Mouse (Mus musculus): ENCODE measurements around the gene Il20rb. TPM values are rescaled to one million over a fixed set of nuclear protein-coding genes. Genes with fewer than 3 reads are reported as not detected.

The Il20rb gene
- polyA plus RNA-seq, 1 experiment from 2014 or later, result 0.79 TPM

DNA sequence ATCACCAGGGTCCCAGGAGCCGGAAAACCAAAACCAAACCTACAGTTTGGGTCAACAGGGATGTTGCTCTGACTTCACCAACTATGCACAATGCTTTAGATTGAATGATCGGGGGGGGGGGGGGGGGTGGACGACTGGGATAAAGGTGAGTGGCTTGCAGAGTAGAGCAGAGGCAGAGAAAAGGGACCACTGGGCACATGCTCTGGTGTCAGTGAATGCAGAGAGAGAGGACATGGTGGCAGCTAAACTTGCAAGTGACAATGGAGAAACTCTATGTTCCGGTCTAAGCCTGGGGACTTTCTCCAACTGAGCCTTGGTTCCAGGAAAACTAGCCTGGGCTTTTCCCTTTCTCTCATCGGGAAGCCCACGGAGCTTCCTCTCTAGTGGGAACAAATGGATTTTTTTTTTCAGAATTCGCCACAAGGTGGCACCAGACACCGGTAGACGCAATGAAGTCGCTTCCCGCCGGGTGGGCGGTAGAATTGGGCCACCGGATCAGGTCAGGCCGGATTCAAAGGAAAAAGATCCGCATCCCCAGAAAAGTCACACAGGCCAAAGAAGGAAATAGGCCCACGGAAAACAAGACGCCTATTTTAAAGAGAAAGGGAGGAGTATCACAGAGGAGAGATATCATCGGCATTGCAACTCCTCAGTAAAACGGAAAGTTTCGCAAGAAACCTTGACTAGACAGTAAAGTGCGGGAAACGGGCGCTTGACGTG lies 32.5 kb downstream of the Il20rb start:
- WGBS, result 9% methylated on average over 25 of the region's 25 CpGs
- peak overlapping the region; percentile 62 for H3K9ac ChIP-seq
- no peaks in the 10 kb centered on the region for H3K9me3 ChIP-seq
- 0 out of 2 replicates have a peak, but pooled peaks cover 7% of the 10 kb centered on the region for H3K27me3 ChIP-seq
- no peak overlapping the region for H3K27ac ChIP-seq
- H3K4me3 ChIP-seq, result peak overlapping the region; percentile 43
- ATAC-seq (ENCODE audit: low FRiP score, low read depth), result peak; percentile 29; the same call in 1 of the 2 replicates
- H3K4me2 ChIP-seq (replicated peaks), result peak overlapping the region; percentile 70
- peaks cover 4% of the 10 kb centered on the region for H3K36me3 ChIP-seq
- no peaks in the 10 kb centered on the region for H3K4me1 ChIP-seq

DNA sequence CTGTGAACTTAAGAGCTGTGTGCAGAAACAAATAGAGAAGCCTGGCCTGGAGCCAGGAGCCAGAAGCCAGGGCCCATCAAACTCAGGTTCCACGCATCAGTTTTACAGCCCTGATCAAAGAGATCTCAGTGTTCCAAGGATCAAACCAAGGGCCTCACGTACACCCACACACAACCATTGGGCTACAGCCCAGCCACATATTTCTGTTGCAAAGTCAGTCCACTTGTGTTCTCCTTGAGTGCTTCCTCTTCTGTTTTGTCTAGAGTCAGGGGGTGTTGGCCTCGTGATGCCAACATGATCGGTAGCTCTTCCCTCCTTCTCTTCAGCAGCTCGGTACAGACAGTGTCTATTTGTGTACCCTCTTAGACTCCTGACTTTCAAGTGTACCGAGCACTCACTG lies 34.2 kb downstream of the Il20rb start:
- H3K27ac ChIP-seq, result no peak overlapping the region
- WGBS, result 49% methylated on average over 6 of the region's 6 CpGs
- H3K9ac ChIP-seq, result no peak overlapping the region
- no peak overlapping the region for H3K4me3 ChIP-seq
- H3K4me2 ChIP-seq (replicated peaks), result no peak overlapping the region
- no peaks in the 10 kb centered on the region for H3K36me3 ChIP-seq
- ATAC-seq (ENCODE audit: low FRiP score, low read depth), result no peak
- H3K9me3 ChIP-seq, result no peaks in the 10 kb centered on the region
- H3K4me1 ChIP-seq, result no peaks in the 10 kb centered on the region
- H3K27me3 ChIP-seq, result peaks cover 16% of the 10 kb centered on the region

DNA sequence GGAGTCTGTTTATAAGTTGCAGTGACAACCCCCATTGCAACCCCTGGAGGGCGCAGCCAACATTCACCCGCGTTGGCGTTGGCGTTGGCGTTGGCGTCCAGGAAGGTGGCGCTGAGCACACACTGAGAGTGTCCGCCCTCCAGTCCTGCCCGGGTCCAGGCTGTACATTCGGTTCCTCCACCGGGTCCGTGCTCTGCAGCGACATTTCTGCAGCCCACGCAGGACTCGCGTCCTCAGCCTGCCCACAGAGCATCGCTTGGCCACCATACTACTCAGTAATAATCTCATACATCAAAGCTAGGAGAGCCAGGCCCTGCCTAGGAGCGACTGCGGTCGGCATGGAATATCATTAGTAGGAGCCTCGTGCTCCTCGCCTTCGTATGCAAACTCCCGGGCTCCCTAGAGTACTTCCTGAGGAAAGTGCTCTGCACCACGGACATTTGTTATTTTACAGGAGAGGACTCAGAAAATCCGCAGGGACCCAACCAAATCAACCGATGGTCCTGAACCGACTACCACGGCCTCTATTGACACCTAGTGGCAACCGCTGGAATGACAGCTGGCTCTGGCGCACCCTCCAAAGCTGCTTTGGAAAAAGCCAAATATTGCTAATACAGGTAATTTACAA lies 40.4 kb downstream of the Il20rb start:
- peak; percentile 74; the same call in 1 of the 2 replicates for ATAC-seq (ENCODE audit: low FRiP score, low read depth)
- Histone ChIP-seq H3K27ac (no peak overlapping the region), H3K9me3 (no peaks in the 10 kb centered on the region), H3K27me3 (peaks cover 9% of the 10 kb centered on the region), H3K36me3 (no peaks in the 10 kb centered on the region), H3K9ac (peak overlapping the region; percentile 58), H3K4me3 (peak overlapping the region; percentile 53), H3K4me1 (peaks cover 4% of the 10 kb centered on the region; the same call in 1 of the 2 replicates), H3K4me2 (replicated peaks) (peak overlapping the region; percentile 78)
- WGBS, result under 1% methylated on average over 32 of the region's 32 CpGs

DNA sequence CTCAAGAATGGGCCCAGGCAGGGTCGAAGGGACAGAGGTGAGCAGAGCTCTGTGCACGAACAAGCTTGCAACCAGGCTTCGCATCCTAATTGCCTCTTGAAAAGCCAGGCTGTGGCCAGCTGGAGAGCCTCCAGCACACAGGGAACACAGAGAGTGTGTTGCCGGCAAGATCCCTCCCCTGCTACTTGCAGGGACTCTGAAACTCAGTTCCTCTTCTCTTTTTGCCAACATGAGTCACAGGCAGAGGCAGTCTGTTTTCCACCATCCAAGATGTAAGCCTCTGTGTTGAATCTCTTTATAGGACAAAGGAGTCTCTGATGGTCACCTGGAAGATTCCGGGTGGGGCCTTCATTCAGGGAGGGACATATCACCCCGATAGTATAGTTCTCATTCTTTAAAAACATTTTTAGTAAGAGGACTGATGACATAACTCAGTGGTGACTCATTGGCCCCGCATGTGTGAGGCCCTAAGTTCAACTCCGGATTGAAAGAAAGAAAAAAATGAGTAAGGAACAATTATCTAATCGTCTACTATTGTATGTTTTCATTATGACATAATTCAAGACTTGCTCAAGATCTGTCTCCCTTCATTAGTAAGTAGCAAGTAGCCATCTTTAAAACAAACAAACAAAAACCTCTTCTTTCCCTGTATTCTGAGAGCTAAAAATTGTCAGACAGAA lies 46.3 kb downstream of the Il20rb start:
- Histone ChIP-seq H3K27ac (no peak overlapping the region), H3K4me2 (replicated peaks) (no peak overlapping the region), H3K9ac (no peak overlapping the region), H3K4me3 (no peak overlapping the region), H3K4me1 (0 out of 2 replicates have a peak, but pooled peaks cover 16% of the 10 kb centered on the region), H3K27me3 (no peaks in the 10 kb centered on the region), H3K9me3 (no peaks in the 10 kb centered on the region), H3K36me3 (no peaks in the 10 kb centered on the region)
- no peak for ATAC-seq (ENCODE audit: low FRiP score, low read depth)
- 63% methylated on average over 9 of the region's 9 CpGs for WGBS

DNA sequence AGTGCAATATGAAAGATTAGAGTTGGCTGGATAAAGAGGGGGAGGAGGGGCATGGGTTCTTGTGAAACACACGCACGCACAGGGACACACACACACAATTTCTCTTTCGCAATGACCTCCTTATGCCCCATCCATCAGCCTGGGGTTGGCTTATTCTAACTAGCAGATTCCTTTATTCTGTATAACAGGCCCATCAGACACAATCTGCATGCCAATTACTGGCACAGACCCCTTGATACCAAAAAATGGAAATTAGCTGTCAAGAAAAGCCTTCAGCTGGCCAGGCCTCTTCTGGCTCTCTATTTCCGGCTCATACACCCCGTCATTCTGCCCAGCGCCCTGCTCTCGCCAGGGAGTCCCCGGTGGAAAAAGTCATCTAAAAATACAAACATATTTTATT lies 47.1 kb downstream of the Il20rb start:
- H3K4me3 ChIP-seq, result no peak overlapping the region
- 94% methylated on average over 8 of the region's 8 CpGs for WGBS
- ATAC-seq (ENCODE audit: low FRiP score, low read depth), result no peak
- no peaks in the 10 kb centered on the region for H3K27me3 ChIP-seq
- no peak overlapping the region for H3K9ac ChIP-seq
- no peaks in the 10 kb centered on the region for H3K36me3 ChIP-seq
- H3K4me2 ChIP-seq (replicated peaks), result no peak overlapping the region
- H3K27ac ChIP-seq, result no peak overlapping the region
- no peaks in the 10 kb centered on the region for H3K9me3 ChIP-seq
- H3K4me1 ChIP-seq, result 0 out of 2 replicates have a peak, but pooled peaks cover 16% of the 10 kb centered on the region

DNA sequence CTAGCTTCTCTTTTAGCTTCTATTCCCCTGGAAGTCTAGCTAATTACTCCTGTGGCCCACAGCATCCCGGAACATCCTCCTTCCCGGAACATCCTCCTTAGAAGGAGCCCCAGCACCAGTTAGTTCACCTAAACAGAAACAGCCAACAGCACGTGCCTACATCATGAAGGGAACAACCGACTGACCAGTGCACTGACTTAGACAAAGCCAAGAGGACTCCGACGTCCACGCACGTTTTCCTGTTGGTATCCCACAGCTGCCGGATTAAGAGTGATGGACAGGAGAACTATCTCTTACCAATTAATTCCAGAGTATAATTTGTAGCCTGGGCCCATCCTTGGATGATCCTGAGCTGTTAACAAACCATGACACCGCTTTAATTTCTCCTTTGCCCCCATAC lies 47.6 kb downstream of the Il20rb start:
- H3K27ac ChIP-seq, result no peak overlapping the region
- H3K4me2 ChIP-seq (replicated peaks), result no peak overlapping the region
- no peak overlapping the region for H3K4me3 ChIP-seq
- WGBS, result 85% methylated on average over 10 of the region's 10 CpGs
- H3K9me3 ChIP-seq, result no peaks in the 10 kb centered on the region
- ATAC-seq (ENCODE audit: low FRiP score, low read depth), result no peak
- H3K4me1 ChIP-seq, result 0 out of 2 replicates have a peak, but pooled peaks cover 16% of the 10 kb centered on the region
- no peak overlapping the region for H3K9ac ChIP-seq
- no peaks in the 10 kb centered on the region for H3K36me3 ChIP-seq
- no peaks in the 10 kb centered on the region for H3K27me3 ChIP-seq

DNA sequence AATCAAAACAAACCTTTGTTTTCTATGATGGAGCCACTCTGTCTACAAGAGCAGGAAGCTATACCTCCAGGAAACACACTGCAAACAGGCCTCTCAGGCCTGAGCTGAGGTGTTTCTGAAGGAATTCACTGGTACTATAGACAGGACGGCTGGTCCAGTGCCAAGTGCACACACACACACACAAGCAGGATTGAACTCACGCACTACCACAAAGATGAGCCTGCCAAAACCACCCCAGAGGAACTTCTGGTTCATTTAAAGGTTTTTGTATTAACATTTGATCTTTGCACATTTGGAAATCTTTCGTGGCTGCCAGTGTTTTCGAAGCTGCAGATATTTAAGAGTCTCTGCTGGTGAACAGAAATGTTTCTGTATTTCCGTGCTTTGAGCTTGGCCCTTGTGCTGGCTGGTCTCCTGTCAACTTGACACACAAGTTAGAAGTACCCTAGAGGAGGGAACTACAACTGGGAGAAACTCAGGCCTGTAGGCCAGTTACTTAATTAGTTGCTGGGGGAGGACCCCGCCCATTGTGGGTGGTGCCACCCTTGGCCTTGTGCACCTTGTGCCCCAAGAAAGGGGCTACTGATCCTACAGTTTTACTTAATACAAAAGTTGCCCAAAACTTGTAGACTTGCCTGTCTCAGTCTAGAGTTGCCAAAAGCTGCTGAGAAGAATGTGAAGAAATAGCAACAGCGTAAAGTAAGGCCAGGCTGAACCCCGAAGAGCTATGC lies 49.6 kb downstream of the Il20rb start:
- 70% methylated on average over 8 of the region's 8 CpGs for WGBS
- no peaks in the 10 kb centered on the region; the same call in 1 of the 2 replicates for H3K9me3 ChIP-seq
- H3K9ac ChIP-seq, result no peak overlapping the region
- peak overlapping the region; percentile 29; the same call in 1 of the 2 replicates for H3K27ac ChIP-seq
- H3K36me3 ChIP-seq, result no peaks in the 10 kb centered on the region
- no peak overlapping the region for H3K4me2 ChIP-seq (replicated peaks)
- H3K27me3 ChIP-seq, result no peaks in the 10 kb centered on the region
- H3K4me1 ChIP-seq, result 0 out of 2 replicates have a peak, but pooled peaks cover 16% of the 10 kb centered on the region
- no peak for ATAC-seq (ENCODE audit: low FRiP score, low read depth)
- H3K4me3 ChIP-seq, result no peak overlapping the region

DNA sequence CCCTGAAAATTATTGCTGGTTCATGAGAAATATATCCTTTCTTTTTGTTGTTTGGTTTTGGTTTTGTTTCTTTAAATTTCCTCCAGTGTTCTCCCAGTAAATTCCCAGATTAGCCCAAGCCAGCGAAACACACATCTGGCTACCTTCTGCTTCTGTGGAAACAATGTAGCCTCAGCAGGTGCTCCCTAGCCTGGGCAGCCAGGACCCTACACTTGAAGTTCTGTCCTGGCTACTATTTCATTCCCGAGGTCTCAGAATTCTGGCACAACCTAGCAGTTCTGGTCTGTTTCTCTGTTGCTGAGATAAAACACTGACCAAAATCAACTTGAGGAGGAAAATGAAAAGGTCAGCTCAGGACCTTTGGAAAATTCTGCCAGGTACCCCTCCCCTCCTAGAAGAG lies 55.2 kb downstream of the Il20rb start:
- H3K36me3 ChIP-seq, result no peaks in the 10 kb centered on the region
- no peaks in the 10 kb centered on the region; the same call in 1 of the 2 replicates for H3K9me3 ChIP-seq
- peak; percentile 61; the same call in 1 of the 2 replicates for ATAC-seq (ENCODE audit: low FRiP score, low read depth)
- H3K4me2 ChIP-seq (replicated peaks), result no peak overlapping the region
- no peak overlapping the region for H3K4me3 ChIP-seq
- H3K27me3 ChIP-seq, result no peaks in the 10 kb centered on the region
- H3K9ac ChIP-seq, result no peak overlapping the region
- peaks cover 18% of the 10 kb centered on the region for H3K4me1 ChIP-seq
- 20% methylated on average over 2 of the region's 2 CpGs for WGBS
- peak overlapping the region; percentile 15; the same call in 1 of the 2 replicates for H3K27ac ChIP-seq

DNA sequence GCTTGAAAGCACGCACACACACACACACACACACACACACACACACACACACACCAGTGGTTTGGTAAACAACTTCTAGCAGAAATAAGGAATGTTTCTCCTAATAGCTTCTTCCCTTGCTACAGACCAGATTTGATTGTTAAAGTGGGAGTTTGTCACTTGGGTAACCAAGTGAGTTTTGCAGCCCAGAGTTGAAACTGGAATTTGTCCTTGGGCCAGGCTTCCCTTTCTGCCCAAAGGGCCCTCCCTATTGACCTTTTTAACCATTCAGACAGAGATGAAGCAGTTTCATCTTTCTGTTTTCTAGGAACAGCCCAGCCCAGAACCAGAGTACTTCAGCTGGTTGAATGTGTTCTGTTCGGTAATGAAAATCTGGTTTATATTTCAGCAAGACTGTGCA lies 55.7 kb downstream of the Il20rb start:
- H3K4me1 ChIP-seq, result peaks cover 18% of the 10 kb centered on the region
- H3K9ac ChIP-seq, result no peak overlapping the region
- WGBS, result 33% methylated on average over 2 of the region's 2 CpGs
- H3K4me3 ChIP-seq, result no peak overlapping the region
- H3K4me2 ChIP-seq (replicated peaks), result no peak overlapping the region
- no peak for ATAC-seq (ENCODE audit: low FRiP score, low read depth)
- no peaks in the 10 kb centered on the region; the same call in 1 of the 2 replicates for H3K9me3 ChIP-seq
- no peaks in the 10 kb centered on the region for H3K27me3 ChIP-seq
- no peaks in the 10 kb centered on the region for H3K36me3 ChIP-seq
- no peak overlapping the region; the same call in 1 of the 2 replicates for H3K27ac ChIP-seq

DNA sequence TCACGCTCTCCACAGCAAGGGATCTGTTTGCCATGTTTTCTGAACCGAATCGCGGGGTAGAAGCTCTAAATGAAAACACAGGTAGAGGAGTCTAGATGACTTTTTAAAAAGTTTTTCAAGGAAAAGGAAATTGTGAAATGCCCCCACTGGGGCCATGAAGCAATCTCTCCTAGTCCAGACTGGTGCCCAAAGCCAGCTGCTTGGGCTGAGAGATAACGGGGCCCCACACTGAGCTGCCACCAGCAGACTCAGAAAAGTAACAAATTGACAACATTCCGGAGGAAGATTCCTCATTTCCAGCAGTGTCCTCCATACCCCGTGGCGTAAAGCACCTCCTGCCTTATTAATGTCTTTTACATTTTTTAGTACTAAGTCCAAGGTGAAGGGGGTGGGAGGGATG lies 66.9 kb downstream of the Il20rb start:
- Histone ChIP-seq H3K9ac (no peak overlapping the region), H3K4me2 (replicated peaks) (no peak overlapping the region), H3K27me3 (no peaks in the 10 kb centered on the region), H3K36me3 (no peaks in the 10 kb centered on the region), H3K9me3 (no peaks in the 10 kb centered on the region), H3K4me1 (peaks cover 7% of the 10 kb centered on the region), H3K27ac (no peak overlapping the region), H3K4me3 (no peak overlapping the region)
- no peak for ATAC-seq (ENCODE audit: low FRiP score, low read depth)
- WGBS, result 67% methylated on average over 8 of the region's 8 CpGs

DNA sequence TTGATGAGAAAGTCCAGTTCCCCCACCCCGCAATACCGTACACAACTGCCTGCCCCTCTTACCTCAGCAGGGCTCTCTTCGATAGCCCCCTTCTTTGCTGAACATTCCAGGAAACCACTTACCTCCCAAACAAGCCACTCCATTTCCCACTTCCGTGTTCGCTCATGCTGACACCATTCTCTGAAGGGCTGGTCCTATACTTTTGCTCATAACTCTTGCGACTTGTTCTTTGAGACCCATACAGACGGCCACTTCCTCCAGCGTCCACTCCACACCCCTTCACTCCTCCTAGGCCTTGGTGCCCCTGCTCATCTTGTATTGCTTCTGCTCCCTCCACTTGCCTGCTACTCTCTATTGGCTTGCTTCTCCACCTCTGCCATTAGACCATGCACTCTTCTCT lies 67.5 kb downstream of the Il20rb start:
- ATAC-seq (ENCODE audit: low FRiP score, low read depth), result no peak
- Histone ChIP-seq H3K4me2 (replicated peaks) (no peak overlapping the region), H3K4me3 (no peak overlapping the region), H3K36me3 (no peaks in the 10 kb centered on the region), H3K27me3 (no peaks in the 10 kb centered on the region), H3K27ac (no peak overlapping the region), H3K9me3 (no peaks in the 10 kb centered on the region), H3K4me1 (peaks cover 7% of the 10 kb centered on the region), H3K9ac (no peak overlapping the region)
- 85% methylated on average over 8 of the region's 8 CpGs for WGBS
